ENCODE assay signal across 8 mouse cellular contexts in genomic region chr6:49073304-49074116, GRCm38 (mm10). TPM values are rescaled to one million over a fixed set of nuclear protein-coding genes. Genes with fewer than 3 reads are reported as not detected.
A peak's percentile ranks its signal among the peaks of the same experiment; 100 is the strongest.
DNase-seq lines count a peak whose midpoint lies in the region; ATAC-seq lines count a peak whose summit lies in the region.

Gene Malsu1, plus strand, starts transcription at chr6:49073795.

- under 1% methylated on average over 49 of the region's 49 CpGs for WGBS in heart, embryonic 14.5 days
- under 1% methylated on average over 49 of the region's 49 CpGs for WGBS in liver, embryonic 13.5 days (ENCODE audit: insufficient replicate concordance)
- WGBS in stomach, embryonic 16.5 days: under 1% methylated on average over 49 of the region's 49 CpGs

- H3K4me1 ChIP-seq in heart, embryonic 14.5 days (ENCODE audit: control insufficient read depth in 2 of 2, insufficient read depth in 2 of 2, low read length in 2 of 2): peaks cover 0 to 13% of the 10 kb centered on the region in 2 experiments; a peak in 3 of 4 replicates
- peaks cover 29% of the 10 kb centered on the region for H3K4me1 ChIP-seq in liver, embryonic 13.5 days (replicated peaks)
- peaks cover 11% of the 10 kb centered on the region for H3K4me1 ChIP-seq in stomach, embryonic 16.5 days (ENCODE audit: control insufficient read depth, insufficient read depth, low read length)

- H3K27ac ChIP-seq in heart, embryonic 14.5 days (replicated peaks in 1 of 2; ENCODE audit: control insufficient read depth in 1 of 2, insufficient read depth in 1 of 2, low read depth in 2 of 2, low read length in 2 of 2): peak within 1 kb of the TSS; percentile 71 to 81
- peak within 1 kb of the TSS; percentile 71 for H3K27ac ChIP-seq in liver, embryonic 13.5 days
- H3K27ac ChIP-seq in stomach, embryonic 16.5 days (ENCODE audit: low read length): peak within 1 kb of the TSS; percentile 68

- peak within 1 kb of the TSS; percentile 81 for H3K4me2 ChIP-seq in heart, embryonic 14.5 days (ENCODE audit: low read length)
- peak within 1 kb of the TSS; percentile 89 for H3K4me2 ChIP-seq in liver, embryonic 13.5 days
- peak within 1 kb of the TSS; percentile 78 for H3K4me2 ChIP-seq in stomach, embryonic 16.5 days (ENCODE audit: low read depth, low read length)

- peak; percentile 98 for ATAC-seq in CD4-positive, CD25-positive, alpha-beta regulatory T cell, adult 4 months
- ATAC-seq in heart, embryonic 14.5 days (ENCODE audit: insufficient number of reproducible peaks, insufficient read depth, low FRiP score, low read depth): peak; percentile 88
- peak; percentile 95 for ATAC-seq in liver, embryonic 13.5 days (ENCODE audit: low read depth)
- ATAC-seq in stomach, embryonic 16.5 days (ENCODE audit: insufficient read depth, low FRiP score): peak; percentile 98

- H3K4me3 ChIP-seq in heart, embryonic 14.5 days (ENCODE audit: control insufficient read depth in 1 of 2, insufficient read depth in 1 of 2, low read depth in 1 of 2, low read length in 2 of 2): peak within 1 kb of the TSS; percentile 96 to 99
- peak within 1 kb of the TSS; percentile 84 for H3K4me3 ChIP-seq in liver, embryonic 13.5 days (replicated peaks)
- H3K4me3 ChIP-seq in stomach, embryonic 16.5 days (replicated peaks; ENCODE audit: low read length): peak within 1 kb of the TSS; percentile 95

- H3K36me3 ChIP-seq in heart, embryonic 14.5 days (ENCODE audit: control insufficient read depth, insufficient read depth, low read length): peaks cover 8% of the 10 kb centered on the region; the same call in 1 of the 2 replicates
- H3K36me3 ChIP-seq in liver, embryonic 13.5 days: 0 out of 2 replicates have a peak, but pooled peaks cover 1% of the 10 kb centered on the region
- no peaks in the 10 kb centered on the region for H3K36me3 ChIP-seq in stomach, embryonic 16.5 days (ENCODE audit: control insufficient read depth, insufficient read depth, low read length)

- H3K27me3 ChIP-seq in heart, embryonic 14.5 days (ENCODE audit: control insufficient read depth, insufficient read depth, low read length): no peaks in the 10 kb centered on the region
- no peaks in the 10 kb centered on the region for H3K27me3 ChIP-seq in liver, embryonic 13.5 days
- no peaks in the 10 kb centered on the region for H3K27me3 ChIP-seq in stomach, embryonic 16.5 days (ENCODE audit: control insufficient read depth, insufficient read depth, low read length)

- peak within 1 kb of the TSS; percentile 92 for H3K9ac ChIP-seq in heart, embryonic 14.5 days (ENCODE audit: low read length)
- H3K9ac ChIP-seq in liver, embryonic 13.5 days: peak within 1 kb of the TSS; percentile 88
- peak within 1 kb of the TSS; percentile 95 for H3K9ac ChIP-seq in stomach, embryonic 16.5 days (ENCODE audit: low read length)

- DNase-seq in c-Kit-negative CD71-positive TER-119-positive erythroid progenitor cells, embryonic 14.5 days (ENCODE audit: low read depth, low spot score): peak; percentile 88
- peak; percentile 85 for DNase-seq in fibroblast of lung, adult 2 months (ENCODE audit: low read depth)
- DNase-seq in kidney, postnatal 14 days: peak; percentile 96
- DNase-seq in liver, embryonic 13.5 days: peak; percentile 87
- DNase-seq in neural tube, embryonic 10.5 days (ENCODE audit: extremely low spot score, low spot score): peak; percentile 96

- H3K9me3 ChIP-seq in heart, embryonic 14.5 days (ENCODE audit: control insufficient read depth, low read length): no peaks in the 10 kb centered on the region
- H3K9me3 ChIP-seq in liver, embryonic 13.5 days (replicated peaks): no peaks in the 10 kb centered on the region
- H3K9me3 ChIP-seq in stomach, embryonic 16.5 days (replicated peaks; ENCODE audit: control insufficient read depth, low read length): no peaks in the 10 kb centered on the region

RNA-seq across cellular contexts. Expression of gene Malsu1, which starts in this region (rescaled TPM):
- 10 to 100 TPM; 22.2 to 42.4 TPM for polyA plus RNA-seq in CD4-positive, CD25-positive, alpha-beta regulatory T cell, adult 4 months (2017; shearing (Covaris generic))
- polyA plus RNA-seq in heart, embryonic 14.5 days (2014; fragmentation: Nextera tagmentation; extraction: Ambion mirVana): 59.3 and 59.8 TPM in 2 replicates
- 49.4 and 50.6 TPM in 2 replicates for polyA plus RNA-seq in liver, embryonic 13.5 days (2015; fragmentation: Nextera tagmentation; extraction: Ambion mirVana)
- polyA plus RNA-seq in stomach, embryonic 16.5 days (2015; fragmentation: Nextera tagmentation; extraction: Ambion mirVana): 52.6 and 67.5 TPM in 2 replicates

Comparison
In these comparisons a context has a peak if more than half of its experiments do, and no peak if none do; other contexts are left out.
1. Peak in every context shown above with its lines: DNase-seq, ATAC-seq, H3K4me3 ChIP-seq and H3K27ac ChIP-seq.